Mouse (Mus musculus) brain, embryonic 14.5 days (tissue): ENCODE results near the gene Lrrc75b.

Experiments used
- CTCF ChIP-seq: fragments of 200-500 bp; IDR thresholded peaks from 2 replicates; pipeline ENCODE4 v1.5.1; 2012; ENCODE audit warnings: inconsistent platforms, mild to moderate bottlenecking, moderate library complexity, borderline replicate concordance; ENCODE audit not compliant: insufficient read depth, insufficient read length; ENCODE audit errors: extremely low read depth
- POLR2A ChIP-seq: fragments of 200-500 bp; IDR thresholded peaks from 2 replicates; pipeline ENCODE4 v1.6.1; 2012; ENCODE audit warnings: mild to moderate bottlenecking, inconsistent platforms, borderline replicate concordance; ENCODE audit not compliant: poor library complexity, insufficient read depth, insufficient read length, severe bottlenecking; ENCODE audit errors: extremely low read depth

- TF ChIP-seq POLR2A (no peak), CTCF (no peak)
Measured at GRCm38 (mm10) chr10:75565906-75566305, 5.8 kb upstream of the Lrrc75b start.
